Mouse (Mus musculus): ENCODE measurements around the gene Map3k10.
A peak's percentile ranks its signal among the peaks of the same experiment; 100 is the strongest.

Gene Map3k10

GRCm38 (mm10) chr7:27609285-27609684 lies 65.1 kb downstream of the Map3k10 start:
- peak; percentile 47 for DNase-seq (ENCODE audit: low spot score)

GRCm38 (mm10) chr7:27608130-27608529 lies 66.3 kb downstream of the Map3k10 start:
- no peak for DNase-seq (ENCODE audit: low spot score)

GRCm38 (mm10) chr7:27607580-27607979 lies 66.8 kb downstream of the Map3k10 start:
- DNase-seq (ENCODE audit: low spot score), result peak; percentile 25

DNA sequence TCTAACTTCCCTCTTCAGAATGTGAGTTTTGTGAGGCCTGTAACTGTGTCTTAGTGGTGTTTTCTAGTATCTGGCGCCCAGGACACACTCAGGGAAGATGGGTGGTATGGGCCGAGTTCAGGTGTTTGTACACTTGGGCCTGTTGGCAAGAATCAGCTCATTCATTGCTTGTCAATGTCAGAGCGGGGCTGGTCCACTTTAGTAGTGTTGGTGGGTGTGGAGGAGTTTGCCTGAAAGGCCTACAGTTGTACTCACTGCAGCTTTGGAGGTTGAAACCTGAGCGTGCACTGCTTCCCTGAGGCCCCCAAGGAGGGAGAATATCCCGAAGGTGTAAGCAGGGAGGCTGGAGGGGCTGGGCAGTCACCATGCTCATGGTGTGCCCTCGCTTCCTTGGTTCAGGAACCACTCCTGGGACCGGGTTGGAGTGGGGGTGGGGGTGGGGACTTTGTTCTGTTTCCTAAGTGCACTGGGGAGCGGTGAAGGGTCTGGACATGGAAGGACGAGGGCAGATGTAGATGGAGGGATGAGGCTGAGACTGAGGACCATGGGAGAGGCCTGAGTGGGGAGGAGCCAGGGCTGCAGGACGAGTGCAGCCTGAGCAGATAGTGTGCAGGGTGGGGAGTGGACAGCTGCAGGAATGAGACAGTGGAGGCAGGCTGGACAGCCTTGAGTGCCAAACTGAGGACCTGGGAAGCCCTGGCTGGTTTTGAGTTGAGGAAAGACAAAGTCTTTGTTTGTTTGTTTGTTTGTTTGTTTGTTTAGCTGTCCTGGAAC lies 67.7 kb downstream of the Map3k10 start:
- no peak for DNase-seq (ENCODE audit: low spot score)

Data from ovary, adult 18-20 months (tissue).